Mouse (Mus musculus): ENCODE data around the gene Akap7. TPM values are rescaled to one million over a fixed set of nuclear protein-coding genes. Genes with fewer than 3 reads are reported as not detected.

The Akap7 gene
- total and polyA plus RNA-seq, 3 experiments = 1.9 to 7.7 TPM; not detected in 1

- H3K27ac ChIP-seq (ENCODE audit: control insufficient read depth, low read depth, low read length) = no peak overlapping the region
- H3K9ac ChIP-seq (ENCODE audit: control insufficient read depth, low read depth, low read length, poor library complexity, severe bottlenecking) = no peak overlapping the region
- no peaks in the 10 kb centered on the region for H3K9me3 ChIP-seq (replicated peaks; ENCODE audit: insufficient read depth, low read length)
- H3K4me1 ChIP-seq (ENCODE audit: control insufficient read depth in 1 of 2, insufficient read depth in 2 of 2, low read length in 2 of 2) = 0 out of 4 replicates have a peak, but pooled peaks cover 0 to 4% of the 10 kb centered on the region in 2 experiments
- H3K79me2 ChIP-seq (ENCODE audit: control insufficient read depth, insufficient read depth, low read length, poor library complexity) = no peaks in the 10 kb centered on the region
- no peak for TF ChIP-seq USF2 (IDR thresholded peaks at IDR 0.05; ENCODE audit: borderline replicate concordance in 1 of 2, insufficient read depth in 1 of 2, low read depth in 1 of 2, low read length in 2 of 2)
- TF ChIP-seq HCFC1 (IDR thresholded peaks at IDR 0.05; ENCODE audit: low read depth, low read length) = no peak
- no peak for TF ChIP-seq GATA1 (IDR thresholded peaks at IDR 0.05; ENCODE audit: low read depth, low read length)
- no peak for TF ChIP-seq ETS1 (IDR thresholded peaks at IDR 0.05; ENCODE audit: low read depth, low read length)
- TF ChIP-seq CHD1 (IDR thresholded peaks at IDR 0.05; ENCODE audit: low read depth, low read length) = no peak
- TF ChIP-seq MAX (IDR thresholded peaks at IDR 0.05; ENCODE audit: low read length) = no peak
- TF ChIP-seq MEF2A (IDR thresholded peaks at IDR 0.05; ENCODE audit: extremely low read depth, insufficient replicate concordance, low read depth, low read length, poor library complexity, severe bottlenecking) = no peak
- no peak for TF ChIP-seq ELF1 (IDR thresholded peaks at IDR 0.05; ENCODE audit: low read depth, low read length)
- no peak for TF ChIP-seq RAD21 (IDR thresholded peaks at IDR 0.05; ENCODE audit: low read depth, low read length)
- no peak for TF ChIP-seq POLR2AphosphoS5 (IDR thresholded peaks at IDR 0.05; ENCODE audit: borderline replicate concordance, low read depth, low read length)
- TF ChIP-seq BHLHE40 (IDR thresholded peaks at IDR 0.05; ENCODE audit: borderline replicate concordance, low read depth, low read length) = no peak
- no peak for TF ChIP-seq MYC (IDR thresholded peaks at IDR 0.05; ENCODE audit: low read depth, low read length)
- TF ChIP-seq POLR2A (IDR thresholded peaks at IDR 0.05; ENCODE audit: control insufficient read depth in 1 of 2, insufficient read depth in 1 of 2, low read depth in 1 of 2, low read length in 2 of 2, poor library complexity in 1 of 2) = no peak
- TF ChIP-seq MAZ (IDR thresholded peaks at IDR 0.05; ENCODE audit: low read depth, low read length) = no peak
- TF ChIP-seq SIN3A (IDR thresholded peaks at IDR 0.05; ENCODE audit: low read length) = no peak
- H3K36me3 ChIP-seq (ENCODE audit: control insufficient read depth in 1 of 2, insufficient read depth in 2 of 2, low read length in 2 of 2) = no peaks in the 10 kb centered on the region; a peak in 1 of 4 replicates
- no peak overlapping the region for H3K4me3 ChIP-seq (ENCODE audit: control insufficient read depth in 1 of 2, insufficient read depth in 1 of 2, low read depth in 2 of 2, low read length in 2 of 2)
- no peaks in the 10 kb centered on the region for H3K27me3 ChIP-seq (ENCODE audit: control insufficient read depth in 1 of 2, insufficient read depth in 2 of 2, low read length in 2 of 2)
- no peak for DNase-seq (ENCODE audit: low read depth, low spot score)
These were observed 35.9 kb downstream of the Akap7 start for GRCm38 (mm10) chr10:25271756-25272155.

DNA sequence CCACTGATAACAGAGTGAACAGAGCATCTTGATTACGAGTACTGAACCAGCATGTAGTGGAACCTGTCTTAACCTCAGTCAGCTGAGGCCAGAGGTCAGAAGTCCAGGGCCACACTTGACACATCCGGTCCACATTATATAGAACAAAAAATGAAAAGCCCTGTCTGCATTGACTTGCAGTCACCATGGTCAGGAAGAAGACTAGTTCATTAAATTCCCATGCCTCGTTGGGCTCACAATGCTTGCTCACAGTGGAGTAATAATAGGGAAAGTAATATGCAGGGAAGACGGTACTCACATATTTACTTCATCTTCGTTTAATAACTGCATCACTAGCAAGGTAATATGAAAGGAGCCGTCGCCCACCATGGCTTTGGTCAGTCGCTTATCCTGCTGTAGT is 36.5 kb downstream of the Akap7 start:
- H3K9ac ChIP-seq (ENCODE audit: control insufficient read depth, low read depth, low read length, poor library complexity, severe bottlenecking) = no peak overlapping the region
- TF ChIP-seq NRF1 (IDR thresholded peaks at IDR 0.05; ENCODE audit: insufficient read depth, low read depth, low read length, poor library complexity, severe bottlenecking) (no peak), TBP (IDR thresholded peaks at IDR 0.05; ENCODE audit: low read depth, low read length) (no peak), TAL1 (IDR thresholded peaks at IDR 0.05; ENCODE audit: low read length) (no peak), MAX (IDR thresholded peaks at IDR 0.05; ENCODE audit: low read length) (no peak), EP300 (IDR thresholded peaks at IDR 0.05; ENCODE audit: low read depth in 1 of 2, low read length in 2 of 2) (no peak), GABPA (IDR thresholded peaks at IDR 0.05; ENCODE audit: low read depth, low read length) (no peak), POLR2AphosphoS2 (IDR thresholded peaks at IDR 0.05; ENCODE audit: low read length) (no peak), POLR2AphosphoS5 (IDR thresholded peaks at IDR 0.05; ENCODE audit: borderline replicate concordance, low read depth, low read length) (no peak), SMC3 (IDR thresholded peaks at IDR 0.05; ENCODE audit: low read depth, low read length) (no peak), MYC (IDR thresholded peaks at IDR 0.05; ENCODE audit: low read depth, low read length) (no peak), BHLHE40 (IDR thresholded peaks at IDR 0.05; ENCODE audit: borderline replicate concordance, low read depth, low read length) (no peak), USF2 (IDR thresholded peaks at IDR 0.05; ENCODE audit: borderline replicate concordance in 1 of 2, insufficient read depth in 1 of 2, low read depth in 1 of 2, low read length in 2 of 2) (no peak), ZC3H11A (IDR thresholded peaks at IDR 0.05; ENCODE audit: low read depth, low read length) (no peak)
- H3K79me2 ChIP-seq (ENCODE audit: control insufficient read depth, insufficient read depth, low read length, poor library complexity) = no peaks in the 10 kb centered on the region

More for the DNA sequence above, 36.5 kb downstream of the Akap7 start:
- no peaks in the 10 kb centered on the region; a peak in 1 of 4 replicates for H3K36me3 ChIP-seq (ENCODE audit: control insufficient read depth in 1 of 2, insufficient read depth in 2 of 2, low read length in 2 of 2)
- H3K27me3 ChIP-seq (ENCODE audit: control insufficient read depth in 1 of 2, insufficient read depth in 2 of 2, low read length in 2 of 2) = no peaks in the 10 kb centered on the region
- DNase-seq (ENCODE audit: low read depth, low spot score) = no peak
- 0 out of 4 replicates have a peak, but pooled peaks cover 0 to 4% of the 10 kb centered on the region in 2 experiments for H3K4me1 ChIP-seq (ENCODE audit: control insufficient read depth in 1 of 2, insufficient read depth in 2 of 2, low read length in 2 of 2)
- H3K4me3 ChIP-seq (ENCODE audit: control insufficient read depth in 1 of 2, insufficient read depth in 1 of 2, low read depth in 2 of 2, low read length in 2 of 2) = no peak overlapping the region
- no peaks in the 10 kb centered on the region for H3K9me3 ChIP-seq (replicated peaks; ENCODE audit: insufficient read depth, low read length)
- H3K27ac ChIP-seq (ENCODE audit: control insufficient read depth, low read depth, low read length) = no peak overlapping the region
